Mouse (Mus musculus) urinary bladder, postnatal 25 days (tissue): ENCODE data around the gene Cdv3.

Experiments used
- DNase-seq: peaks from one replicate; pipeline ENCODE4 v3.0.0; 2022; ENCODE audit warnings: low spot score

The Cdv3 gene

DNA sequence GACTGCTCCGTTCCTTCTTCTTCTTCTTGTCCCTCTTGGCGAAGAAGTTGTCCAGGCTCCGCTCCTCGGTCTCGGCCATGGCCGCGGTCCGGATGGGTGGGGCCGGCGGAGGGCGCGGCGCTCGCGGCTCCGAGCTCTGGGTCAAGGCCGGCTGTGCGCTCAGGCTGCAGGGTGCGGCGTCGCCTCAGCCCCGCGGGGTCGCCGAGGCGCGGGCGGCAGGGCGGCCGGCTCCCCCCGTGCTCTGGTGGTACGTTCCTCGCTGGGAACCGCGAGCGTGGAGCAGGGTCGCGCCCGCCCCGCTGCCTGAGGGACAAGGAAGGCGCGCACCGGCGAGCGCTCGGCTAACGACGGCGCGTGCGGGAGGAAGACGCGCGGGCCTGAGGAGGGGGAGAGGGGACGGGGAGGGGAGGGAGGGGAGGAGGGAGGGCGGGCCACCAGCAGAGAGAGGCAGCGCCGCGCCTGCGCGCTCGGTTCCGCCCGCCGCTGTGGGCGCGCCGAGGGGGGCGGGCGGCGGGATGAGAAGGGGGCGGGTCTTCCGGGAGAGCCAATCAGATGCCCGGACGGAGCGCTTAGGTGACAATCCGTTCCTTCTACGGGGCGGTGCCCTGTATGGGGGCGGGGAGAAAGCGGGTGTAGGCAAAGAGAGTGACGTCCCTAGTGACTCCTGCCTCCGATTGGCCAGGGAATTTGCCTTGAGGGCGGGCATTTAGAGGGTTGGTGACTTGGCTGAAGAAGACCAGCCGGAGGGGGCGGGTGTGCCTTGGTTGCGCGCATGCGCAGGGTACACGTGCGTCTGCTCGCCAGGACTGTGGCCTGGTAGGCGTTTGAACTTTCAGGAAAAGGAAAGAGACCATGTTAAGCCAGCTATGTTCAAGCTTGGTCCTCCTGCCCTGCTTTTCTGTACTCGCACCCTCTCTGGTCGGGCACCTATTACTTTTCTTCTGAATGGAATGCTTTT lies at the start of gene Cdv3:
Gene Cdv3 (minus strand): TSS at position 551 of the 958 bp plus-strand sequence.
- DNase-seq: peak; percentile 94

DNA sequence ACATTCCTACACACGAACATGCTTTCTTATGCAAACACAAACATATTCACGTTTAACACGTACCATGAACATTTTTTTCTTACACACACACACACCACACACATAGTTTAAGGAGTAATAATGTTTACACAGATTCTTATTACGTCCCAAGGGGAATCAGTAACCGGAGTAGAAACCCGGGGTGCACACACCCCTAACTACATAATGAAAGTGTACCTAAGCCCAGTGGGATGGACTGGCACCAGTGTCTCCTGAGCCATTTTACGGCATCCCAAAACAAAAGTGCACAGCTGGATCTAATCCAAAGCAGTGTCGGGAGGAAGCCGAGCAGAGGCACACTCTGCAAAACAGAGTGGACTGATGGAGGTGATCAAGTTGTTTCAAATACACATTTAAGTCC lies 47.8 kb upstream of the Cdv3 start:
- no peak for DNase-seq

DNA sequence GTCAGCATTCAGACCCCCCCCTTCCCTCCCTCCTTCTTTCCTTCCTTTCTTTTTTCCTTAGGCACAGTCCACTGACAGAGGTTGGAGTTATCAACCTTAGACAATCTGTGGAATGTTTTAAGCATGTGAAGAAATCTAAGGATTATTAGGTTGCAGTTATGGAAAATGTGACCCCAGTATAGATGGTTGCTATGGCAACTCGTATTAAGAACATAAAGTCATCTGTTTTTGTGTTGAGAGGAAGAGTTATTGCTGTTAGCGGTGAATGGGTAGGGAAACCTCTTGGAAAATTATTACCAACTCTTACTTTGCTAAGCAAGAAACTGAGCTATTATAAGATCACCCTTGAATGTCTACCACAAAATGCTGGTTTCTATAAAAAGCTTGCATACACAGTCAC lies 43.5 kb upstream of the Cdv3 start:
- no peak for DNase-seq

DNA sequence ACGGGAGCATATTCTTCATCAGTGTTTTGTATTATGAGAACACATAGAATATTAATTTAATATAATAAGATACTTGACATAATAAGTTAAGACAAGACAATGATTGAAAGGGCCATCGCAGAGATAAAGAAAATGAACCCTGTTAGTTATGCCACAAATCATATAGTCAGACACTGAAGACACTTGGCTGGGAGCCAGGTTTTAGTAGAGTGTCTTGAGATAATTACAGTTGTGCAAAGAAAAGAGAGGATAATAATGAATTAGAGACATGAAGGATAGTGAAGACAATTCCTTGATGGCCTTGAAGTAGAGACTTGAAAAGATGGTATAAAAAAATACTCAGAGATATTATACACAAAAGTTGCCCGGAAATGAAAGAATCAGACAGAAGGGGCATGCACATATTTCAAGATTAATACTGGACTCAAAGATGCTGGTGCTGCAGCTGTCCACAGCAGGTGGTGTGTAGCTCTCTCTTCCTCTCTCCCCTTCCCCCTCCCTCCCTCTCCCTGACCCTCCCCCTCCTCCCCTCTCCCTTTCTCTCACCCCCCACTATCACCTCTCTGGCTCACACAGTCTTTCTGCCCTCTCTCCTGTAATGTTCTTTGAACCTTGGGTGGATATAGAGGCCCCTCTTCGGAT lies 42.6 kb upstream of the Cdv3 start:
- DNase-seq: no peak

DNA sequence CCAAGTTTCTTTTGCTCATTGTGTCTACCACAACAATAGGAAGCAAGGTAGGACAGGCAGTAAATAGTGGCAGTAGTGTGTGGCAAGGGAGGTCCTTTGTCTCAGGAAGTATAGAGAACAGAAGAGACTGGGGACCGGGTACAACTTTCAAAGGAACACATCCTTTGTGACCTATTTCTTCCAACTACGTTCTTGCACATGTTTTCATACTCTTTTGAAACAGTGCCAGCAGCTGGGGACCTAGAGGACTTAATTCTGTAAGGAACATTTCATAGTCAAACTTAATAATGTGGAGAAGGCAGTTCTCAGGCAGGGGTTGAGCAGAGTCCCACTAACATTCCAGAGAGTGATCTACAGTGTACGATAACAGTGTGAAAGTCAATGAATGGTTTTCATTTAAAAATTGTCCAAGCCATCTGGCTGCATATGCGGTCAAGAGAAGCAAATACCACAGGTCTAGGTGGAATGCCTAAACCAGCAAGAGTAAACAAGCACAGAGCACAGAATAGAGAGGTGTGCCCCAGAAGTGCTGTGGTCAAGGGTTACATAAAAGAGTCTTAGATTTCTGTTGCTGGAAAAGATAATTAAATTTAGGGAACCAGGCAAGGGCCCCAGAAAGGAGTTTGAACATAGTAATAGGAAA lies 37.8 kb upstream of the Cdv3 start:
- no peak for DNase-seq

DNA sequence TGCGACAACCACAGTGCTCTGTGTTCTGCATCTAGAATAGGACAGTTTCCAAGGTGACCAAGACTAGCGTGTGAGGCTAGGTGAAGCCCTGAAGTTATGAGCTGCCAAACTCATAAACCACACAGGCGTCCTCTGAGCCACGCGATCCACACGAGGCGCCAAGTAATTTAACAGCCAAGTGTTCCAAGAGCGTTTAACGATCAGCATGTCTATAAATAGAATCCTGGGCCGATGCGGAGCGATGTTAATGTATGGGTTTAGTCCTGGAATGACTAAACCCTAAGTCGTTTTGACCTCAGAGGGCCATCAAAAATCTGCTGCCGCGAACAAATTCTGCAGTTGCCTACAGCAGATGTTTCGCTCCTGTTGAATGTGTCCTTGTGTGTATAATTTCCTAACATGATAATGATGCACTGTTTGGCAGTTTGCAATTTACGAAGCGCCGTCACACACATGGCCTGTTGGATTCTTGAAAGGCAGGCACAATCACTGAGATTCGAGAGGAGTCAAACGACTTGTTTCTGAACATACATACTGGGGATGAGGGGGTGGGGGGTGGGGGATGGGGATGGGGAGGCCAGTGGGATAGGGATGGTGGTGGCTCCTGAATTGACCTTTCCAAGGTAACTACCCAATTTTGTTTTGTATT lies 33.0 kb upstream of the Cdv3 start:
- DNase-seq: no peak

DNA sequence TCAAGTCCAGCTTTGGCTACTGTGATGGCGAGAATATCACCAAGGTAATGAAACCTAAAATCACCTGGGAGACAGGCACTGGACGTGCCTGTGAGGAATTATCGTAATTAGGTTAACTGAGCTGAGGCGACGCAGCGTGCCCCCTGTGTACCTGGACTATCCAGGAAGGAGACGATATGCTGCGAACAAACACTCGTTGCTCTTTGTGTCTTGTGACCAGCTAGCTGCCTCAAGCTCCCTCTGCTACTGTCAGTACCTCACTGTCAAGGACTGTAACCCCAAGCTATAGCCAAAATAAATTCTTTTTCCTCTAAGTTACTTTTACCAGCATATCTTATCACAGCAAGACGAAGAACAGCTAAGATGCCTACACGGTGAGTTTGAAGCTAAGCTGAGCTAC lies 27.6 kb upstream of the Cdv3 start:
- no peak for DNase-seq

DNA sequence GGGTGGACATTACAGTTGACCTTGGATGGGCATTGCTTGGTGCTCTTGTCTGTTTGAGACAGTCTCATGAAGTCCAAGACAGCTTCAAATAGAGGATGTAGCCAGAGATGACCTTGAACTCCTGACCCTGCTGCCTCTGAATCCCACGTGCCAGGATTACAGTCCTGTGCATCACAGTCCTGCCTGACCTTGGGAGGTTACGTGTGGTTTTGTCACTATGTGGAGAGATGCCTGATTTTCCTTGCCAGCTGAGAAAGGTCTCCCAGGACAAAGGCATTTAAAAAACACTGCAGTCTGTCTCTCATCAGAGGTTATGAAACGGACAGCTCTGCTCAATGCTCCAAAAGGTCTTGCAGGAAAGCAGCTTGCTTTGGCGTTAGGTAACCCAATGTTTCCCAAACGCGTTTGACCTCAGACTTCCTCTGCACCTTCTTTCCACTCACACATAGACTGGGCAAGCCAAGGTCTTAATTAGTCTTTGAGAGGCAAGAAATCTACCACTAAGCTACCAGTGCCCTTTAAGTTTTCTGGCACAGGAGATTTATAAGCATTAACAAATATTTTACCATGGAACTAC lies 26.2 kb upstream of the Cdv3 start:
- DNase-seq: no peak

DNA sequence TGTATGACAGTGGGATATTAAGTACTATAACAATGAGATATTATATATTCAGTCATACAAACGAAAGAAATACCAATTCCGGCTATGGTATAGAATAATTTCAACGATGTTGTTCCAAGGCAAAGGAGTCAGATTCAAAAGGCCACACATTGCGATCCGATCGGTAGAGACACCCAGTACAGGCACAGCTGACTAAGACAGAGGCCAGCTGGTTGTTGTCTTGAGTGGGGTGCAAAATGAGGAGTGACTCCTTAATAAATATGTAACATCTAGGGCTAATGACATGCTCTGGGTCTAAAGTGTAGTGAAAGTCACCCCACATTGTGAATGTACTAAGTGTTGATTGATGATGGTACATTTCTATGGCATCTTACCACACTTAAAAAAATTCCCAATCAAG lies 23.6 kb upstream of the Cdv3 start:
- DNase-seq: no peak

DNA sequence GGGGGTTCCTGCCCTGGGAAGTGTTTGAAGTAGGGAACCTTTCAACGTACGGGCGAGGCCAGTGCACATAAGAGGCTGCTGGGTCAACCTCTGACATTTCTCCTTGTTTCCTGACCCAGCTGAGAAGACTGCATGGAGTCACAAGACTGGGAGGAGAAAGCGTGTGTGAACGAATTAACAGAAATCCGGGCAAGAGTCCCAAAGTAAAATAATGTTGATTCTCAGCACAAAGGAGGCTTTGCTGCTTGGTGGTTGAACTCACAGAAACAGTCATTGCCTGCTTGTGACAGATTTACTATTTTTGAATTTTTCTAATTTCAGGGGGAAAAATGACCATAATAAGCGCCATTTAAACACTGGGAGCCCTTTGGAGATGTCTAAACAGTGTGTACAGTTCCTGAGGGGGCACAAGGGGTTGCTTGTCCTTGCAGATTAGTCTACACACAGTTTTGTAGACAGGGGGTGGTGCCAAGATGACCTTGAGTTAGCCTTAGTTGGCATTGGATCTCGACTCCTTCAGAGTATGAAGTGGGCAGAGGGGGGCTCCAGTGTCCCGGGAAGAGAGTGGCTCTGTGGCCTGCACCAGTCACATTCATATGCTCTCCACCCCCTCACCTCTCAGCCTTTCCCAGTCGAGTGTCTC lies 21.5 kb upstream of the Cdv3 start:
- no peak for DNase-seq

DNA sequence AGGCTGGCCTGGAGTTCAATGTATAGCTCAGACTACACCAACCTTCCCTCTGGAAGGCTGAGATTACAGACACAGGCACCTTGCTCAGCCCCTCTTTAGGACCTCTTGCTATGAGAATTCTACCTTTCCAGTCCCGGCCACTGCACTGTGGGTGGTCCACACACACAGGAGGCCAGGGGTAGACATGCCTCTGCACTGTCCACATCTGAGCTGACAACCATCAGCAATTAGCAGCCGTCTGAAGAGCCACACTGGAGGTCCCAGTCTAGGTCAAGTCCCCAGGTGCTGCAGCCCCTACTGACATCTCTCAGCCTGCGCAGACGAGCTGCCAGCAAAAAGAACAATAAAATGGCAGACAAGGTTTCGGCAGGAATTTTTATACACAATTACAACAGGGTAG lies 20.9 kb upstream of the Cdv3 start:
- no peak for DNase-seq

DNA sequence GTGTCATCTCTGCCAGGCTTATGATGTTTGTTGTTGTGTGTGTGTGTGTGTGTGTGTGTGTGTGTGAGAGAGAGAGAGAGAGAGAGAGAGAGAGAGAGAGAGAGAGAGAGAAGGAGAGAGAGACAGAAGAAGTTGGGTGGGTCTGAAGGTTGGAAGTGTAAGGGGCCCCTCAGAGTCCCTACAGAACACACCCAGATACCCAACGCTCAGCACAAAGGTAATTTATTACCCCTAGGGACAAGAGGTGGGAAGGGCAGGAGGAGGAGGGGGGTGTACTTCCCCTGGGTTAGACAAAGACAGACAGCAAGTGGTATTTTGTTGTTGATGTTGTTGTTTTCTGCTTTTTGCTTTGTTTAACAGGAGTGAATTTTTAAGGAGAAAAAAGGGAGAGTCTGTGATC lies 20.0 kb upstream of the Cdv3 start:
- DNase-seq: no peak

DNA sequence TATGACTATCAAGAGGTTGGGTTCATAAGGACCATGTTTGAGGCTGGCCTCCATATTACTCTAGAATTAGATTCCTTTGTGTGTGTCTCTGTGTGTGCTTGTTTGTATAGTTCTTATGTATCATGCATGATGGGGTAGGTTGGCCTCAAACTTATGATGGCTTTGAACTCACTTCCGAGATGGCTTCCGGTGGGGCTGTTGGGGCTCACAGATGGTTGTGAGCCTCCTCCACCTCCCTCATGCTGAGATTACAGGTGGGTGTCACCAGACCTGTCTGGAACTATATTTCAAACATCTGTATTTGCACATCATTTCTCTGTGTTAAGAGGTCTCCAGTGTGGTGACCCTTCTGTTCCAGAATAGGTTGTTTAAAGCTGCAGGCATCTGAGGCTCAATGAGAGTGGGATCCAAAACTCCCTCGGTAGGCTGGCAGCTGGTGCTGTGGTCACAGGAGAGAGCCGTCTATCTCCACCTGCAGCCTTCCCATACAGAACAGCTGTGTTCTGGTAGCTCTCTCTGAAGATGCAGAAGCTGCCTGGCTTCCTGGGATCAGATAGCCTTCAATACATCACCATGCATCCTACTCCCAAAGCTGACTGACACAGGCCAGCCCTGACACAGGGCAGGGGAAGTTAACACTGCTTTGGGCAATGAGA lies 18.6 kb upstream of the Cdv3 start:
- no peak for DNase-seq

DNA sequence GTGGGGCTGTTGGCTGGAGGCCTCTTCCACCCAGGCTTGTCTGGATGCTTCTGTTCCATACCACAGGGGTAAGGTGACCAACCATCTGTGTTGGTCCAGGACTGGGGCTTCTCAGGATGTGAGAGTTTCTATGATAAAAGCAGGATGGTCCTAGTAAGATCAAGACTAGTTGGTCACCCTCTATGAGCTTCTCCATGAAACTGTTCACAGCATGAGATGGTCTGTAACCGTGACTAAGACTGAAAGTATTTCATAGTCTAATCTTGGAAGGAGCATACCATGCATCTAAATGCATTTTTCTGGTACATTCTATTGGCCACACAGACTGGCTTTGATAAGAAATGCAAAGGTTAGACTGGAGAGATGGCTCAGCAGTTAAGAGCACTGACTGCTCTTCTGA lies 17.9 kb upstream of the Cdv3 start:
- no peak for DNase-seq

DNA sequence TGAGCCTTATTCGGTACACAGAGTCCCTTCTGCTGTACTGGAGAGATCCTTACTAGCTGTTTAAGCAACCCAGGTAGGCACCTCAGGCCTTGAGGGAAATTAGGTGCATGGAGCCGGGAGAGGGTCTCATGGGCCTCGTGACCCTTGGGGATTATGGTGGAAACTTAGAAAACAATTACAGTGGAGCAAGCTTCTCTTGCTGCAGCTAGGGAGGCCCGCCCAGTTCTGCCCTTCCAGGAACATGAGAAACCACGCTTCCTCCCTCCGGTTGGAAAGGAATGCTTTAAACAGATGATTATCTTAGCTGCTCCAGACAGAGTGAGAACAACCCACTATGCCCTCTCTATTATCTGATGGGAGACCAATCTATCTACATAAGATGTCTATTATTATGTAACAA lies 17.3 kb upstream of the Cdv3 start:
- no peak for DNase-seq

DNA sequence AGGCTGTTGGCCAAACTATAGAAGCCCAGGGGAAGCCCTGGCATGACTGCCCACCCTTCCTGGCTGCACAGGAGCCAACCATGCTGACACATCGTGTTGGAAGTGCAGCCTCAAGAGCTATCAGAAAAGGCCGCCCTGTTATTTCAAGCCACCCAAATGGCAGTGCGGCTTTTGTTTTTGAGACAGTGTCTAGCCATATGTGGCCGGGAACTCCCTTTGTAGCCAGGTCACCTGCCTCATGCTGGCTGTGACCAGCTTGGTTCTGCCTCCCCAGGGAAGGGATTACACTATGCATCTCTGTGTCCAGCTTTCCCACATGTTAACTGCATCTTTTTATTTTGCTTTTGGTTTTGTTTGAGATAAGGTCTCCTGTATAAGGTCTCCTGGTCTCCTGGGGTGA lies 14.9 kb upstream of the Cdv3 start:
- DNase-seq: no peak

DNA sequence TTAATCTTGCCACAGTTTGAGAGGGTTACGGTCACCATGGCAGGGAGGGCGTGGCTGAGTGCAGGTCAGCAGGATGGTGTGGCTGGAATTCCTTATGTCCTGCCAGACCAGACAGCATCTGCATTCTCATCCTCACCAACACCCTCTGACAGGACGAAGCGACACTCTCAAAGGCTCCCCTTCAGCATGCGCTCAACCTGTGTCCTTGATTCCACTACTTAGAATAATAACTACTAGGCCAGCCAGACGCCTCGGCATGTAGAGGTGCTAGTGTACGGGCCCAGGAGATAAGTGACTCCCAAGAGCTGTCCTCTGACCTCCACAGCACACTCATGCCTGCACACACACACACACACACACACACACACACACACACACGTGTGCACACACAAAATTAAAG lies 13.6 kb upstream of the Cdv3 start:
- DNase-seq: no peak

DNA sequence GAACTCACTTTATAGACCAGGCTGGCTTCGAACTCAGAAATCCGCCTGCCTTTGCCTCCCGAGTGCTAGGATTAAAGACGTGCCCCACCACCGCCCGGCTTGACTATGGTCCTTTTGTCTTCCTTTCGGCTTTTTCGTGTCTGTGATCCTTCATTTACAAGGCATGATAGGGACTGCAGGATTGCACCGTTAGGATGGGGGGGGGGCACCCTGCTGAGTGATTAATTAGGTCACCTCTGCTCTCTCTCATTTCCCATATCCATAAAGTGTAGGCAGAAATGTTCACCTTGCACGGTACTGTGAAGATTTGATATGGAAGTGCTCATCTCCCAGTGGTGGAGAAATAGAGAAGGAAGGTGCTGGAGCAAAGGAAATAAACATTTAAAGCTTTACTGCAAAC lies 13.0 kb upstream of the Cdv3 start:
- no peak for DNase-seq

DNA sequence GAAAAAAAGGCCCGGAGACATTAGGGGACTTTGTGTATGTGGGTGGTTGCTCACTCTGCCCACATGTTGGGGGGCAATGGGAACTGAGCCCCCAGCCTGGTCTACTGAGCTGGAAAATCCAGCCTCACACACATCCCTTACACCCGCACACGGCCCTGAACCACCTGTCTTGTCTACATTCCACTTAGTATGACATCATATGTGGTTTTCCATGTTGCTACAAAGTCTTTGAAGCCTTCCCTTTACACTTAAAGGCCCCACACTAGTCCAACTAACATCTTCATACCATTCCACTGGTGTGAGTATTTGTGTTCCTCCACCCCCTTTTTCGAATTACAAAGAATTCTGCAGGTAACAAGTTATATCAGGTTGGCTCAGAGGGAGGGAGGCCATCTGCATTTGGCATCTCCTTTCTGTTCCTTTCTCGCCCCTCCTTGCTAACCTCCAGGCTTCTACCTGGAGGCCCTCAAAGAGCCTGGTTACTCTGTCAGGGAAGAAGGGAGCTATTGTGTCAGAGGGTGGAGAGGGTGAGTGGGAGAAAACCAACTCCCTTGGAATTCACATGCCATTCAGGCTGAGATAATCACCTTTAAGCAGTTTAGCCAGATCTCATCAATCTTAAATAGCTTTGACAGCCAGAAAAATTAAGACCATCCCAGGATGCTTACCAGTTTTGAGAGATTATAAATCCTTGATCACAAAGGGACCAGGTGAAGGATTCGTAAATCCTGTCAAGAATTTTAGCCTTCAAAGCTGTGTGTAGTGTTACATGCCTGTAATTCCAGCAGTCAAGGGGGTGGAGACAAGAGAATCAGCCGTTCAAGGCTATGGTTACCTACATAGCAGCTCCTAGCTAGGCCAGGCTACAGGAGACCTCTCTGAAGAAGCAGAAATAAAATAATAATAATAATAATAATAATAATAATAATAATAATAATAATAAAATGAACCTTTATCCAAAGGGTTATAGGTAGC lies 11.0 kb upstream of the Cdv3 start:
- no peak for DNase-seq
